Mouse (Mus musculus): ENCODE measurements around the gene Pde6d.

The Pde6d gene

GRCm38 (mm10) chr1:86582451-86583096 is at the start of gene Pde6d, which contains the start of gene Cops7b:
Pde6d (minus strand) TSS chr1:86582629.
Cops7b (plus strand) TSS chr1:86582904.
- DNase-seq (ENCODE audit: low read depth, low spot score) = peak; percentile 89

GRCm38 (mm10) chr1:86630527-86630926 is 48.1 kb upstream of the Pde6d start:
- no peak for DNase-seq (ENCODE audit: low read depth, low spot score)

GRCm38 (mm10) chr1:86629936-86630335 is 47.5 kb upstream of the Pde6d start:
- no peak for DNase-seq (ENCODE audit: low read depth, low spot score)

GRCm38 (mm10) chr1:86628270-86628669 is 45.8 kb upstream of the Pde6d start:
- DNase-seq (ENCODE audit: low read depth, low spot score) = no peak

GRCm38 (mm10) chr1:86623001-86624000 is 40.9 kb upstream of the Pde6d start:
- no peak for DNase-seq (ENCODE audit: low read depth, low spot score)

- no peak for DNase-seq (ENCODE audit: low read depth, low spot score)
Measured at GRCm38 (mm10) chr1:86622296-86622695, 39.9 kb upstream of the Pde6d start.

GRCm38 (mm10) chr1:86618454-86619125 is 36.2 kb upstream of the Pde6d start:
- no peak for DNase-seq (ENCODE audit: low read depth, low spot score)

GRCm38 (mm10) chr1:86614269-86614668 is 31.8 kb upstream of the Pde6d start:
- DNase-seq (ENCODE audit: low read depth, low spot score) = no peak

GRCm38 (mm10) chr1:86612081-86612480 is 29.7 kb upstream of the Pde6d start:
- DNase-seq (ENCODE audit: low read depth, low spot score) = no peak

GRCm38 (mm10) chr1:86610954-86611353 is 28.5 kb upstream of the Pde6d start:
- DNase-seq (ENCODE audit: low read depth, low spot score) = no peak

- no peak for DNase-seq (ENCODE audit: low read depth, low spot score)
Measured at GRCm38 (mm10) chr1:86600117-86600516, 17.7 kb upstream of the Pde6d start.

- no peak for DNase-seq (ENCODE audit: low read depth, low spot score)
Measured at GRCm38 (mm10) chr1:86598516-86598915, 16.1 kb upstream of the Pde6d start.

GRCm38 (mm10) chr1:86596512-86596911 is 14.1 kb upstream of the Pde6d start:
- DNase-seq (ENCODE audit: low read depth, low spot score) = no peak

- no peak for DNase-seq (ENCODE audit: low read depth, low spot score)
Measured at GRCm38 (mm10) chr1:86595315-86595714, 12.9 kb upstream of the Pde6d start.

GRCm38 (mm10) chr1:86594539-86594938 is 12.1 kb upstream of the Pde6d start:
- DNase-seq (ENCODE audit: low read depth, low spot score) = no peak

GRCm38 (mm10) chr1:86586992-86587391 is 4.6 kb upstream of the Pde6d start:
- DNase-seq (ENCODE audit: low read depth, low spot score) = peak; percentile 61

- DNase-seq (ENCODE audit: low read depth, low spot score) = no peak
Measured at GRCm38 (mm10) chr1:86583709-86584108, 1.3 kb upstream of the Pde6d start.

- no peak for DNase-seq (ENCODE audit: low read depth, low spot score)
Measured at GRCm38 (mm10) chr1:86581692-86582450, 558 bp downstream of the Pde6d start.

GRCm38 (mm10) chr1:86580426-86580825 is 2.0 kb downstream of the Pde6d start:
- no peak for DNase-seq (ENCODE audit: low read depth, low spot score)

GRCm38 (mm10) chr1:86571941-86572340 is 10.5 kb downstream of the Pde6d start:
- no peak for DNase-seq (ENCODE audit: low read depth, low spot score)

GRCm38 (mm10) chr1:86571381-86571780 is 11.0 kb downstream of the Pde6d start:
- DNase-seq (ENCODE audit: low read depth, low spot score) = no peak
